Mouse (Mus musculus) monocyte, adult 5-6 weeks (primary cell): Measurements from ENCODE around the gene Acot1. TPM values are rescaled to one million over a fixed set of nuclear protein-coding genes. Genes with fewer than 3 reads are reported as not detected.

Experiments
- ATAC-seq: fragments of 153-309, 156-312 bp; replicated peaks from 2 replicates; pipeline ENCODE4 v1.8.0; 2017; ENCODE audit warnings: mild to moderate bottlenecking; ENCODE audit not compliant: low TSS enrichment, insufficient number of reproducible peaks, severe bottlenecking, poor library complexity, low FRiP score
- total RNA-seq: library from RNA; stranded (forward); fragments of 200-1000, 200-491, 200-594 nt; gene quantifications from 3 replicates; pipeline ENCODE4 v1.2.3, GENCODE M21; 2017

Acot1 gene
- total RNA-seq, 1 experiment from 2014 or later = not detected

- ATAC-seq = no peak
Measured at GRCm38 (mm10) chr12:84051937-84052474, 42.7 kb downstream of the Acot1 start, which contains the start of gene Acot3. Acot3 (plus strand) TSS chr12:84052144.

- ATAC-seq = no peak
Measured at GRCm38 (mm10) chr12:84052609-84053008, 43.3 kb downstream of the Acot1 start.

GRCm38 (mm10) chr12:84053173-84053572, 43.9 kb downstream of the Acot1 start:
- no peak for ATAC-seq

GRCm38 (mm10) chr12:84053679-84054391, 44.5 kb downstream of the Acot1 start:
- no peak for ATAC-seq

- no peak for ATAC-seq
Measured at GRCm38 (mm10) chr12:84060946-84061345, 51.7 kb downstream of the Acot1 start.

- no peak for ATAC-seq
Measured at GRCm38 (mm10) chr12:84062336-84062735, 53.0 kb downstream of the Acot1 start.

GRCm38 (mm10) chr12:84063228-84063627, 53.9 kb downstream of the Acot1 start:
- ATAC-seq = no peak

GRCm38 (mm10) chr12:84063833-84064232, 54.5 kb downstream of the Acot1 start:
- no peak for ATAC-seq

GRCm38 (mm10) chr12:84064621-84065020, 55.3 kb downstream of the Acot1 start:
- no peak for ATAC-seq

GRCm38 (mm10) chr12:84067752-84068151, 58.5 kb downstream of the Acot1 start:
- no peak for ATAC-seq

Other genes starting within 250 kb of the Acot1 start
- gene Papln, start 245.9 kb upstream of the Acot1 start, total RNA-seq = not detected in 3 replicates
- gene Numb, start 87.6 kb upstream of the Acot1 start, total RNA-seq = 21.1 to 36.1 TPM (median 30.5 TPM) in 3 replicates
- 5.4 to 10.9 TPM (median 7.5 TPM) in 3 replicates for gene Riox1, start 58.9 kb upstream of the Acot1 start, total RNA-seq
- not detected in 3 replicates for gene Heatr4, start 24.6 kb upstream of the Acot1 start, total RNA-seq
- 15.4 to 18.4 TPM (median 16.3 TPM) in 3 replicates for gene Acot2, start 21.6 kb upstream of the Acot1 start, total RNA-seq
- gene Acot4, start 28.9 kb downstream of the Acot1 start, total RNA-seq = not detected in 3 replicates
- gene Gm49366, start 29.4 kb downstream of the Acot1 start, total RNA-seq = not detected in 3 replicates
- gene Acot3, start 42.7 kb downstream of the Acot1 start, total RNA-seq = not detected in 3 replicates
- gene Acot5, start 59.8 kb downstream of the Acot1 start, total RNA-seq = not detected in 3 replicates
- 0.10 TPM in 1 of 3 replicates, not detected in the others for gene Acot6, start 91.2 kb downstream of the Acot1 start, total RNA-seq
- gene Dnal1, start 104.9 kb downstream of the Acot1 start, total RNA-seq = 0.19 to 0.32 TPM in 2 of 3 replicates, not detected in the other
- gene Pnma1, start 139.0 kb downstream of the Acot1 start, total RNA-seq = 0.78 to 3.5 TPM in 2 of 3 replicates, not detected in the other
- gene Elmsan1, start 209.4 kb downstream of the Acot1 start, total RNA-seq = 21.6 to 42.4 TPM (median 28.2 TPM) in 3 replicates